Mouse (Mus musculus): ENCODE measurements around the gene Dusp27. TPM values are rescaled to one million over a fixed set of nuclear protein-coding genes. Genes with fewer than 3 reads are reported as not detected.

The Dusp27 gene
- polyA plus RNA-seq, 1 experiment = 0.03 TPM

DNA sequence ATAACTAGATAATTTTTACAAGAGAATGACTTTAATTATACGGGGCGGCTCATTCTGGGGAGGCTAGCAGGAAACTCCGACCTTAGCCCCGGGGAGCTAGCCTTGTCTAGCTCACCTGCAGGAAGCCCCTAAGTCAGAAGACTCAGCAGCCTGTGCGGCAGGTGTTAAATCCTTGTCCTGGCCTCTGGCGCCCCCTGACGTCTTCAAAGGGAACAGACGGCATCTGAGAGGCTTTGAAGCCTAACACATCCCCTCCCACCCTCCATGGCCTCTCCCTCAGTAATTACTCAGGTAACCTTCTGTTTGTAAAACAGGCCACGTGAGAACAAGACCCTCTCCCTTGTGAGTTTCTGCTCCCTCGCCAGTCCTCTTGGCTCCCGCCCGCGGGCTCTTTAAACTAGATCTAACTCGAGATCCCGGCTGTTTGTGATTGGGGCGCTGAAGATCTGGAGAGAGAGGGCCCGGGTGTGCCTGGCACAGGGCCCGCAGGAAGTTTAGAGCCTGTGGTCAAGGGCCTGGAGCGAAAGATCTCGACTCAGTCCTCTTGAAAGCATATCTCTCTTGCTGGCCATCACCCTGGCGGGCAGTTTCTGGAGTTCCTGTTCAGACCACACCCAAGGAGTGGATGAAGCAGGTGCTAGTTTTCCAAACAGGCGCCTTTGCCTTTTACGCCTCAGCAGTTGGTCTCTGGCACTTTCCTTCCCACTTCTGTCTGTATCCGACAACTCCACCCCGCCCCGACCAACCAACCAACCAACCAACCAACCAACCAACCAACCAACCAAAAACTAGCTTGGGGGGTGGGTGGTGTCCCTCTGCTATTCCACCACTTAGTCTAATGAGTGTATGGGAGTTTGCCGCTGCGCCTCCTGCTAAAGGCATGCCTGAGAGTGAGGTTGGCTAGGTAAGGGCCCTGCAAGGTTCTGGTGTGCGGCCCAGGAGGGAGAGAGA is 26.7 kb upstream of the Dusp27 start:
- TF ChIP-seq CTCF (IDR thresholded peaks at IDR 0.05; ENCODE audit: extremely low read depth, insufficient read length, insufficient replicate concordance, low read depth, low read length) (peak; percentile 92), POLR2A (IDR thresholded peaks at IDR 0.05; ENCODE audit: low read depth, low read length) (0 out of 2 replicates have a peak, but pooled peaks have one; percentile 5)
- no peak overlapping the region for H3K4me3 ChIP-seq (ENCODE audit: low read depth, low read length)
- H3K27ac ChIP-seq (ENCODE audit: insufficient read depth, low read depth, low read length) = peak overlapping the region; percentile 52
- H3K4me1 ChIP-seq (ENCODE audit: control insufficient read depth, insufficient read depth, insufficient read length, low read length) = peaks cover 3% of the 10 kb centered on the region
- 3% methylated on average over 29 of the region's 29 CpGs for WGBS
- H3K36me3 ChIP-seq (ENCODE audit: control insufficient read depth, insufficient read depth, low read length) = peaks cover 58% of the 10 kb centered on the region
- H3K27me3 ChIP-seq (ENCODE audit: control insufficient read depth, insufficient read depth, low read length) = no peaks in the 10 kb centered on the region

DNA sequence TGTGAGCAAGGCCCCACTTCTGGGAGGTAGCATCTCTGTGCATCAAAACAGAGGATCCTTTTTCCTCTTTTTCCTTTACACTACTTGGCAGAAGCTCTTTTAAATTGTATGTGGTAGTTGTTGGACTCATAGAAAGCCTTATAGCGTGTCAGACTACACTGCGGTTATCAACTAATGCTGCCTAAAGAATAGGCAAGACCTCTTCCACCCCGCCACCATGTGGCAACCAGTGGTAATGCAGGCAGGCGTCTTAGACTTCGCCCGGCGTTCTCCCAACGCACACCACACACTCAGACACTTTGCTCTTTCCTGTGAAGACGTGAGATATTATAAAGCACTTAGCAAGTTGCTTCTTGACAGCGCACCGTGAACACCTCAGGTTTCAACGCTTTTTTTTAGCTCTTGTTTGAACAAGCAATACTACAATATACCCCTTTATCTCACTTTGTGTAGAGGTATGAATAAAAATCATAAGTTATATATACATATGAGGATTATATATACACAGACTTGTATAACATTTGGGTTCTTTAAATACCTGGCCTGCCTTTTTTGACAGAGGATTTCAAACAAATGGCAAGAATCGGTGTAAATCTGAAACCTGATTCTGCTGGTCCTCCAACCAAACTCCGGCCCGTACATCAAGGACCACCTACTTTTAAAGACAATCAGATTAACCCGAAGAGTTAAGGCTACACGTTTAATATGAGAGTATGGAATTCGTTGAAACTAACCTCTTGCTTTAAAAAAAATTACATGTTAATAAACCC is 25.8 kb upstream of the Dusp27 start:
- no peaks in the 10 kb centered on the region for H3K27me3 ChIP-seq (ENCODE audit: control insufficient read depth, insufficient read depth, low read length)
- peaks cover 3% of the 10 kb centered on the region for H3K4me1 ChIP-seq (ENCODE audit: control insufficient read depth, insufficient read depth, insufficient read length, low read length)
- no peak overlapping the region for H3K27ac ChIP-seq (ENCODE audit: insufficient read depth, low read depth, low read length)
- peaks cover 54% of the 10 kb centered on the region for H3K36me3 ChIP-seq (ENCODE audit: control insufficient read depth, insufficient read depth, low read length)
- TF ChIP-seq CTCF (IDR thresholded peaks at IDR 0.05; ENCODE audit: extremely low read depth, insufficient read length, insufficient replicate concordance, low read depth, low read length) (peak; percentile 94), POLR2A (IDR thresholded peaks at IDR 0.05; ENCODE audit: low read depth, low read length) (no peak)
- no peak overlapping the region for H3K4me3 ChIP-seq (ENCODE audit: low read depth, low read length)
- WGBS = 12% methylated on average over 18 of the region's 18 CpGs

- H3K27me3 ChIP-seq (ENCODE audit: control insufficient read depth, insufficient read depth, low read length) = no peaks in the 10 kb centered on the region
- WGBS = 83% methylated on average over 10 of the region's 10 CpGs
These were observed 24.3 kb upstream of the Dusp27 start for GRCm38 (mm10) chr1:166152034-166152433.

GRCm38 (mm10) chr1:166151341-166151740 is 23.6 kb upstream of the Dusp27 start:
- Histone ChIP-seq H3K27ac (ENCODE audit: insufficient read depth, low read depth, low read length) (no peak overlapping the region), H3K36me3 (ENCODE audit: control insufficient read depth, insufficient read depth, low read length) (peaks cover 43% of the 10 kb centered on the region), H3K4me3 (ENCODE audit: low read depth, low read length) (no peak overlapping the region), H3K27me3 (ENCODE audit: control insufficient read depth, insufficient read depth, low read length) (no peaks in the 10 kb centered on the region), H3K4me1 (ENCODE audit: control insufficient read depth, insufficient read depth, insufficient read length, low read length) (peaks cover 3% of the 10 kb centered on the region)
- 69% methylated on average over 11 of the region's 11 CpGs for WGBS
- TF ChIP-seq POLR2A (IDR thresholded peaks at IDR 0.05; ENCODE audit: low read depth, low read length) (no peak), CTCF (IDR thresholded peaks at IDR 0.05; ENCODE audit: extremely low read depth, insufficient read length, insufficient replicate concordance, low read depth, low read length) (no peak)

More at GRCm38 (mm10) chr1:166152034-166152433, 24.3 kb upstream of the Dusp27 start:
- TF ChIP-seq CTCF (IDR thresholded peaks at IDR 0.05; ENCODE audit: extremely low read depth, insufficient read length, insufficient replicate concordance, low read depth, low read length) (no peak), POLR2A (IDR thresholded peaks at IDR 0.05; ENCODE audit: low read depth, low read length) (no peak)
- no peak overlapping the region for H3K4me3 ChIP-seq (ENCODE audit: low read depth, low read length)
- peaks cover 3% of the 10 kb centered on the region for H3K4me1 ChIP-seq (ENCODE audit: control insufficient read depth, insufficient read depth, insufficient read length, low read length)
- peaks cover 45% of the 10 kb centered on the region for H3K36me3 ChIP-seq (ENCODE audit: control insufficient read depth, insufficient read depth, low read length)
- H3K27ac ChIP-seq (ENCODE audit: insufficient read depth, low read depth, low read length) = no peak overlapping the region

DNA sequence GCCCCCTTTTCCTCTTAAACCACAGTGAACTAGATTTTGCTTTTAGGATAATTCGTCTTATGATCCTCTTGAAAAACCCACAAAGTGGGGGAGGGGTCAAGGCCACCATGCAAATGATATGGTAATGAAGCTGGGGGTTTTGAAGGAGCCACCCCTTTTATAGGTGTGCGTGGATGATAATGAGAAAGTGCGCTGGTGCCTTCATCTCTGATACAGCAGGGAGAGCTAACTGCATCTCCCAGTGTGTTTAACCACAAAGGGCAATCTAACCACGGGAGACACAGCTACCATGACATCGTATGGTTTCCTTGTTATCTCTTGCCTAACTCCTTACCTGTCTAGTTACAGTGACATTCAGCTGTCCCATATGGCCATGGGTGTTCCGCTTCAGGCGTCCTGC is 22.3 kb upstream of the Dusp27 start:
- Histone ChIP-seq H3K4me3 (ENCODE audit: low read depth, low read length) (no peak overlapping the region), H3K27me3 (ENCODE audit: control insufficient read depth, insufficient read depth, low read length) (no peaks in the 10 kb centered on the region), H3K27ac (ENCODE audit: insufficient read depth, low read depth, low read length) (no peak overlapping the region), H3K4me1 (ENCODE audit: control insufficient read depth, insufficient read depth, insufficient read length, low read length) (peaks cover 2% of the 10 kb centered on the region), H3K36me3 (ENCODE audit: control insufficient read depth, insufficient read depth, low read length) (peaks cover 33% of the 10 kb centered on the region)
- WGBS = 76% methylated on average over 7 of the region's 7 CpGs
- TF ChIP-seq POLR2A (IDR thresholded peaks at IDR 0.05; ENCODE audit: low read depth, low read length) (no peak), CTCF (IDR thresholded peaks at IDR 0.05; ENCODE audit: extremely low read depth, insufficient read length, insufficient replicate concordance, low read depth, low read length) (no peak)

- Histone ChIP-seq H3K27me3 (ENCODE audit: control insufficient read depth, insufficient read depth, low read length) (no peaks in the 10 kb centered on the region), H3K4me1 (ENCODE audit: control insufficient read depth, insufficient read depth, insufficient read length, low read length) (no peaks in the 10 kb centered on the region; the same call in 1 of the 2 replicates), H3K27ac (ENCODE audit: insufficient read depth, low read depth, low read length) (no peak overlapping the region), H3K4me3 (ENCODE audit: low read depth, low read length) (no peak overlapping the region), H3K36me3 (ENCODE audit: control insufficient read depth, insufficient read depth, low read length) (peaks cover 33% of the 10 kb centered on the region)
- WGBS = 85% methylated on average over 4 of the region's 4 CpGs
- TF ChIP-seq CTCF (IDR thresholded peaks at IDR 0.05; ENCODE audit: extremely low read depth, insufficient read length, insufficient replicate concordance, low read depth, low read length) (no peak), POLR2A (IDR thresholded peaks at IDR 0.05; ENCODE audit: low read depth, low read length) (no peak)
These were observed 21.7 kb upstream of the Dusp27 start for GRCm38 (mm10) chr1:166149441-166149840.

GRCm38 (mm10) chr1:166147657-166148056 is 19.9 kb upstream of the Dusp27 start:
- Histone ChIP-seq H3K4me3 (ENCODE audit: low read depth, low read length) (no peak overlapping the region), H3K27me3 (ENCODE audit: control insufficient read depth, insufficient read depth, low read length) (no peaks in the 10 kb centered on the region), H3K4me1 (ENCODE audit: control insufficient read depth, insufficient read depth, insufficient read length, low read length) (no peaks in the 10 kb centered on the region), H3K27ac (ENCODE audit: insufficient read depth, low read depth, low read length) (no peak overlapping the region), H3K36me3 (ENCODE audit: control insufficient read depth, insufficient read depth, low read length) (peaks cover 37% of the 10 kb centered on the region)
- 80% methylated on average over 3 of the region's 3 CpGs for WGBS
- TF ChIP-seq CTCF (IDR thresholded peaks at IDR 0.05; ENCODE audit: extremely low read depth, insufficient read length, insufficient replicate concordance, low read depth, low read length) (no peak), POLR2A (IDR thresholded peaks at IDR 0.05; ENCODE audit: low read depth, low read length) (no peak)

Measured in small intestine, adult 2 months (tissue).